Mouse (Mus musculus) hematopoietic stem cell, adult 5-6 weeks (primary cell): ENCODE data around the gene Rab21. TPM values are rescaled to one million over a fixed set of nuclear protein-coding genes. Genes with fewer than 3 reads are reported as not detected.
A peak's percentile ranks its signal among the peaks of the same experiment; 100 is the strongest.

Source experiments
- ATAC-seq, 2 experiments: fragments of 125-278 bp in 1 of 2; replicated peaks in 1 of 2; 2 replicates each; pipeline ENCODE4 v1.8.0; 2016 to 2017; ENCODE audit warnings: inconsistent platforms in 2 of 2, mild to moderate bottlenecking in 2 of 2, moderate number of reproducible peaks in 2 of 2, low read depth in 1 of 2, moderate TSS enrichment in 1 of 2; ENCODE audit not compliant: low FRiP score in 2 of 2, poor library complexity in 2 of 2, severe bottlenecking in 2 of 2, insufficient read depth in 1 of 2, low TSS enrichment in 1 of 2
- total RNA-seq: library from RNA; stranded (forward); fragments of 172-1452, 232-1000 nt; gene quantifications from 2 replicates; pipeline ENCODE4 v1.2.3, GENCODE M21; 2017

The Rab21 gene
- total RNA-seq, 1 experiment from 2014 or later, result 56.3 TPM

DNA sequence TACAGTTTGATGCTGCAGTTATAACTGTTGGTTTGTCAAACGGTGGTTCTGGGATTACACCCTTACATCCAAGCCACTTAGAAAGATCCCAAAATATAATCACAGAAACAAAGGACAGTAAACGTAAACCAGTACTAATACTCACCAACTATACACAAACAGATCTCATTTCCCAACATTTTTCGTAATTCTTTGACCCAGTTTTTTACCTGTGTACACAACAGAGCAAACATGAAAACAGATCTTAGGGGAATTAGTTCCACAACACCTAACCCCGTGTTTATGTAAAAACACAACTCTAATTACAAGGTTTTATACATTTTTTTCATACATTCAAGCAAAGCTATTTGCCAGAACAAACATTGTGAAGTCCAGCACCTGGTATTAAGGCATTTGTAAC, 16.7 kb downstream of the Rab21 start:
- no peak for ATAC-seq

DNA sequence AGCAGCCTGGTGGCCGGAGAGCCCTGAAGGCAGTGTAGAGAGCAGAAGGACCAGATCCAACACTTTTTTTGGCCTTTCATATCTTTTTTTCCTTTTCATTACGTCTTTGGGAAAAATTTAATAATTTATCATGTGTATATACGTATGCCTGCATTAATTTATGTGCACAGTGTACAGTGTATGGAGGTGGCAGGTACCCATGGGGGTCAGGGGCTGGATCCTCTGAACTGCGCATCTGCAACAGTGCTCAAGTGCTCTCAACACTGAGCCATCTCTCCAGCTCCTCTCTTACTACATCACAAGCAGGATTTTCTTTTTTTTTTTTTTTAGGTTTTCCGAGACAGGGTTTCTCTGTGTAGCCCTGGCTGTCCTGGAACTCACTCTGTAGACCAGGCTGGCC, 17.8 kb downstream of the Rab21 start:
- ATAC-seq, result no peak

DNA sequence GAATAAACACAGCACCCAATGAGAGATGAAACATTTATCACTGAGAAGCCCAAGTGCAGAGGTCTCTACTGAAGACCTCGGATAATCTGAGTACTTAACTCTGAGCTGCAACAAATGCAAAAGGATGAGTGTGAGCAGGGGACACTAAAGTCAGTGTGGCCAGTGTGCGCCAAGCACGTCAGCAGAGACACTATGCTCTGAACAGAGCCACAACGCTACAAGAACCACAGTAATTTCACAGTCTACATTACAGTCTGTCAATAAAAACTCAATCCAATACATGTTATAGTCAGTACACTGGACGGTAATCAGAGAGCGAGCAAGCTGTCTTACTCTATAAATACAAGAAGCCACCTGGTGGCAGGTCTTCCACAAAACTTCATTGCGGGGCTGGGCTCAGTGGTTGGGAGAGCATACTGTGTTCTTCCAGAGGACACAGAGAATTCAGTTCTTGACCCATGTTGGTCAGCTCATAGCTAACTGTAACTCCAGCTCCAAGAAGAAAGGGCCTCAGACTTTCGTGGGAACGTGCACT, 18.9 kb downstream of the Rab21 start:
- no peak for ATAC-seq

DNA sequence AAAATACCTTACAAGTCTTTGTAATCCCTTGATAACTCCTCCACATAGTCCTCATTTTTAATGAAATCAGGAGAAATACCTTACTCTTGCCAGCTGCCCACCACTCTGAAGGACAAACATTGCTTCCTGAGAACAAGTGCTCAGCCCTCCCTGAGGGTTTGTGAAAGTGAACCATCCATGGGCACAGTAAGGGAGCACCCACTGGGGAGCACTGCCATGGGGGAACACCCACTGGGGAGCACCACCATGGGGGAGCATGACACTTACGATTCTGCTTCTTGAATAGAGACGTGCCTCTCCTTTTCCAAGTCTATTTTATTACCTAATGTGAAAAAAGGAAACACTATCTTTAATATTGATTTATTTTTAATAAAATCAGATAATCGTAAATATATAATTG, 20.2 kb downstream of the Rab21 start:
- ATAC-seq, result no peak

DNA sequence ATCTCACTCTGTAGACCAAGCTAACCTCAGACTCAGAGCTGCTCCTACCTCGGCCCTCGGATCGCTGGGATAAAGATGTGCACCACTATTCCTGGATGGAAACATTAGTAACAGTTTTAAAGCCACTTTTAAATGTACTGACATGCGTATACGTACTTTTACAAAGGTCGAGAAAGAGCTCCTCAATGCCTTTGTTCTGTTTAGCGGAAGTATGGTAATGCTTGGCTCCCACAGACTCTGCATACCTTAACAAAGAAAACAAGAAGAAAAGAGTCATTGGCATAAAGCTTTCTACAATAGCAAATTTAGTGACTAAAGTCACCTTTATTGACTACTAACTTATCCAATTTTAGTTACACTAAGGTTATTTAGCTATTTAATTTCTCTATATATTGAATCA, 20.7 kb downstream of the Rab21 start:
- no peak for ATAC-seq

DNA sequence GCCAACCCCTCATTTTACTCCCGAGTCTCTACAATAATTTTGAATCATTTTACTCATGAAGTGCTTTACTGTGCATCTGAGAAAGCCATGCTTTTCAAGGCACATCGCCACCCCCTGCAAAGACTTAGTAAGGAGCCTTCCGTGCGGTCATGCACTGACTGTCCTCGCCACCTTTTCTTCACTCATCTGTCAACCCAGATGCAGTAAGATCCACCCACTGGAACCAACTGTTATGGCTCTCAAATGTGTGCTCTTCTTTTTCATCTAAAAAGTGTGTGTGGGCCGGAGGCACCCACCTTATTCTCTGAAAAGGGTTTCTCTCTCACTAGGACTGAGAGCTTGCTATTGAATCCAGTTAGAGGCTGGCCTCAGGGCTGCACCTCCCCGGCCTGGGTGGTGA, 21.4 kb downstream of the Rab21 start:
- no peak for ATAC-seq

DNA sequence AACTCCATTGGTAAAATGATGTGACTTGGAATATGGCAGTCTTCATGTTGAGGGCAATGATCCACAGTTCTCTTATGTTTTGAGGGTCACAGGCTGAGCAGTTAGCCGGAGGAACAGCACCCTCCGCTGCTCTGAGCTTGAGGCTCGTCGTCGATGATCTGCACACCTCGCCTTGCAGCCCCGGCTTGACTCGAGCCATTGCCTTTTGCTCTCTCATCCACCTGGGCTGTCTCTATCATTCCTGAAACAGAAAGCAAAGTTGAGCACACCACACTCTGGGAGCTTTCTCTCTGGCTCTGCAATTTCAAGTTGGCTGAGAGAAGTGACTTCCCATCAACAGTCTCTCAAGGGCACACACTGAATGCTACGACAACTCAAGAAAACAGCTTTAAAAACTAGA, 24.7 kb downstream of the Rab21 start:
- no peak for ATAC-seq

DNA sequence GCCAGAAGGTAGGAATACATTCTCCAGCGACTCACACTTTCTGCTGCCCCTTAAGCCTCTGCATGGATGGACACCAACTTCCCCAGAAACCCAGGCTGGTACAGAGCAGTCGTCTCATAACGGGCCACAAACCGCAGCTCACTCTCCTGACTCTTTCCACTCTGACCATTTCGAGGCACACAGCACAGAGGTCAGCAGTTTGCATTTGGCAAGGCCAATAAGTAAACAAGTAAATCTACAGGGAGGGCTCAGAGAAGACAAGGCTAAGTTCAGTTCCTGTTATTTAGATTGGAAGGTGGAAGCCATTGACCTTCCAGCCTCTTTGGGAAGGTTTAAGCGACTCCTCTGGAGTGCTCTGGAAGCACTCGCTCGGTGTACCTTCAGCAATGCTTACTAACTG, 26.5 kb downstream of the Rab21 start:
- no peak for ATAC-seq

DNA sequence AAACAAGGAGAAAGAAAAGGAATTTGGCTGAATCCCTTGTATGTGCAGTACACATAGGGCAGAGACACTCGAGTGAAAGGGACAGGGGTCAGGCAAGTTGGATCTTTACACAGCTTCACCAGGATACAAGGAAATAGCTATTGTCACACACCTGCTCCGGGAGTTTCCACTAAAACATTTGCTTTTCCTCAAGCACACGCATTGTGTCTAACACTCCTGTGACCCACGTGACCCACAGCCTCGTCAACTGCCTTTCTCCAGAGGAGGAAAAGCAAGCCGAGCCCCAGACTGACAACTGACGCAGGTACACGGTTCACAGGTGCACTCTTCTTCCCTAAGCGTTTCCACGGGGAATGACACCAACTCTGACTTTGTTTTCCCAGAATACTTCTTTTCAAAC, 31.2 kb downstream of the Rab21 start:
- ATAC-seq, result no peak

DNA sequence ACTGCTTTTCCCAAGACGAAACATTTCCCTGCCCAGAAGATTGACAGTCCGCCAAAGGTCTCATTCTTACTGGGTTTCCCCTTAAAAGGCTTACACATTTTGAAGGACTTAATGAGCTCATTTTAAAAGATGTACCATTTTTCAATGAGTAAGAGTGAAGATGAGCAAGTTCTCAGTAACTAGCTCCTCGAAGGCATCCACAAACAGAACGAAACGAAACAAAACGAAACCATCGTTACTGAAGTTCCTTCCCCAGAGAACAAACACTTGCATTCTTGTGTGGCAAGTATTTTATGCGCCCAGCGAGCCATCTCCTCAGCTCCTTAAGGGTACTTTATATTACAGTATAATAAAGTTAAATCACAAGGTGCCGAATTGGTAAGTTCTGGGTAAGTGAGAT, 34.0 kb downstream of the Rab21 start:
- no peak for ATAC-seq

DNA sequence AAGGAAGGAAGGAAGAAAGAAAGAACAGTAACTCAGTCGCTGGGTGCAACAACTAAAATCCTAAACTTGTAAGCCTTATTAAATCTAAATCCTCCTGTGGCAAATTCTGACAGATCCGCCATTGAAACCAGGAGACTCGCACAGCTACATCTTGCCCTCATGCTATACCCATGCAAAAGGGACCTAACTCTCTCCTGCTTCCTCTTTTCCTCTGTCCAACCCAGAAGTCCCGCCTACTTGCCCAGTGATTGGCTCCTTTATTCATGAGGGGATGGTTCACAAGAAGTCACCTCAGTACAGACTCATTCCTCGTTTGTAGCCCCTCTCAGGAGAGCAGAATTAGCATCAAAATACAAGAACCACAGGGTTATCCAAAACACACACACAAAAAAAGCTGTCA, 43.7 kb downstream of the Rab21 start:
- no peak for ATAC-seq

DNA sequence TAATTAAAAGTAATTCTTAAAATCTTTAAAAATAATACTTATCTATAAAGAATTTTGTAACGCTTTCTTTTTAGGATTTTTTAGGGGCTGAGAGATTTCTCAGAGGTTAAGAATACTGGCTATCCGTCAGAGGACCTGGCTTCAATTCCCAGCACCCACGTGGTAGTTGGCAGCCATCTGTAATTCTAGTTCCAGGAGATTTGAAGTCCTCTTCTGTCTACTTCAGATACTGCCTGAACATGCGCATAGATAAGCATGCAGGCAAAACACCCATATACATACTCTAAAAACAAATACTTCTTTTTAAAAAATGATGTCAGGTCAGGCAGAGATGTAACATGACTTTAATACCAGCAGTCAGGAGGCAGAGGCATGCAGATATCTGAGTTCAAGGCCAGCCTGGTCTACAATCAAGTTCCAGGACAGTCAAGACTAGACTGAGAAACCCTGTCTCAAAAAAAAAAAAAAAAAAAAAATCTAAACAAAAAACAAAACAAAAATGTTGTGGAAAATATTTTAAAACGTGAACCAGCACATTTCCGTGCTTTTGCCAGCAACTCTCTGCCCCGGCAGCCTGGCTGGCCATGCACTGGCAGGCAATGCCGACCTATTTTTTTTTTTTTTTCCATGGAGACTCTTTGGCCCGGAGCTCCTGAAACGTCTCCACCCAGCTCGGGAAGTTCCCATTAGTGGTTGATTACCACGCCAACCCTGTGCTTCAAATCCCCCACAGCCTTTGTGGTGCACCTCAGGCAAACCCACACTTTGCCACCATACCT, 44.6 kb downstream of the Rab21 start:
- ATAC-seq, result no peak

DNA sequence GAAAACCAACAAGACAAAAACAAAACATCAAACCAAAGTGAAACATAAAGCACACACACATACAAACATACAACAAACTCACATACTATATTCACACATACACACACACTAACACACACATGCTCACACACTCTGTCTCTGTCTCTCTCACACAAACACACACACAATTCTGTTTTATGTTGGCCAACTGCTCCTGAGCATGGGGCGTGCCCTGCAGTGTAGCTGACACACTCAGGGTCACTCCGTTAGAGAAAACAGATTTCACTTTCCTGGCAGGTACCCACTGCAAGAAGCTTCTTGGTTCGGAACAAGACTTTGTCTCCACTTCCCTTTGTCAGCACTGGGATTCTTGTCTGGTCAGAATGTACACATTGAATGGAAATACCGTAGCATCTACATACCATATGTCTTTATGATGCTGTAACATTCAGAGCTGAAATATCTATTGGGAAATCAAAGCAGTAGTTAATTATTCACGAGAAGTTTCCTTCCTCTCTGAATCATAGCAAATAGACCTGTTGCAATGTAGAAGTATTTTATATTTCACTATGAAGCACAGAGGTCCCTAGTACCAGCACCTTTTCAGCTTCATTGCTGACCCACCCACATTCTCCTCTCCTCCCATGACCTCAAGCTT, 52.4 kb downstream of the Rab21 start:
- ATAC-seq, result no peak

DNA sequence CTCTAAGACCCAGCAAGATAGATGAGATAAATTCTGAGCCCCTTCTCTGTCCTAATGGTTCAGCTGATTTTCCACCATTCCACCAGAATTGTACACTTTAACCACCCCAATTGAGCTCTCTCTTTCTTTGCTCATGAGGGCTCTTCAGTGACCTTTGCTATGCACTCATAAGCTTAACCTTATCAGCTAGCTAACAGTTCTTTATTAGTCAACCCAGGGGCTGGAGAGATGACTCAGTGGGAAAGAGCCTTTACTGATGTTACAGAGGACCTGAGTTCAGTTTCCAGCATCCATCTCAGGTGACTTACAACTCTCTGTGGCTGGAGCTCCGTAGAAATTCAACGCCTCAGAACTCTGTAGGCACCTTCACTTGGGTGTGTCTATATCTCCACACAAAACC, 53.1 kb downstream of the Rab21 start:
- ATAC-seq, result no peak

DNA sequence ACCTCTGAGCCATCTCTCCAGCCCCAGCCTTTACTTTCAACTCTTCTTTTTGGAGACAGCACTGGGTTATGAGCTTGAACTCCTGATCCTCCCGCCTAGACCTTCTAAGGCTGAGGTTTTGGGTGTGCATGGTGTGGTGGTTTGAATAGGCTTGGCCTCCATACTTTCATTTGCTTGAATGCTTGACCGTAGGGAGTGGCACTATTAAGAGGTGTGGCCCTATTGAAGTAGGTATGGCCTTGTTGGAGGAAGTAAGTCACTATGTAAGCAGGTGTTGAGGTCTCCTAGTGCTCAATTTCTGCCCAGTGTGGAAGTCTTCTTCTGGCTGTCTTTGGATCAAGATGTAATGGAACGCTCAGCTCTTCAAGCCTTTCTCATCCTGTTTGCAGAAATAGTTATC, 54.0 kb downstream of the Rab21 start:
- no peak for ATAC-seq

DNA sequence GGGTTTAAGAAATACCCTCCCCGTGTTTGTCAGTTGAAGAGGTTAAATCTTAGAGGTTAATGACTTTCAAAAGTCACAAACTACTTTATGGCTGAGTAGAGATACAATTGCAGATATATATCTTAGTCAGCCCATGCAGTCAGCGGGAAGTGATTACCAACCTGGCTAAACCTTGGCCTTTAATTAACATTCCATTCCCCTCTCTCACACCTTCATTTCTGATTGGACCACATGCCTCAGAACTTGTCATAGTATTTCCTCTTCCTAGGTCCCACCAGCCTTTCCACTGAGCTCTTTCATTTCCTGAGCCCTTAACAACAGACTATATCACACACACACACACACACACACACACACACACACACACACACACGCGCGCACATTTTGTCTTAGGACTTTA, 59.2 kb downstream of the Rab21 start:
- ATAC-seq, result no peak

DNA sequence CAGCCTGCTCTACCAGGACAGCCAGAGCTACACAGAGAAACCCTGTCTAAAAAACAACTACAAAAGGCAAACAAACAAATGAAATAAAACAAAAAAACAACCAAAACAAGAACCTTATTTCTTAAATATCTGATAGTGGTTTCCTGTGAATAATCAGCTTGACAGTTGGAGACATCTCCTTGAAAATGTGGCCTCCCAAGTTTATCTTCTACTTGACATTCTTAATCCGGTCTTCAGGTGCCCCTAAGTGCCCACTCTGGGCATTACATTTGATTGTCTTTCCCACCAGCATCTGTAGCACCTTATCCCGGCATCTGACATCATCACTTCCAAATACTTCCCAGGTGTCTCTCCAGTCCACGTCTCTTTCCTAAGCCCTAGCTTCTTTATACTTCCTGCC, 61.9 kb downstream of the Rab21 start:
- no peak for ATAC-seq

DNA sequence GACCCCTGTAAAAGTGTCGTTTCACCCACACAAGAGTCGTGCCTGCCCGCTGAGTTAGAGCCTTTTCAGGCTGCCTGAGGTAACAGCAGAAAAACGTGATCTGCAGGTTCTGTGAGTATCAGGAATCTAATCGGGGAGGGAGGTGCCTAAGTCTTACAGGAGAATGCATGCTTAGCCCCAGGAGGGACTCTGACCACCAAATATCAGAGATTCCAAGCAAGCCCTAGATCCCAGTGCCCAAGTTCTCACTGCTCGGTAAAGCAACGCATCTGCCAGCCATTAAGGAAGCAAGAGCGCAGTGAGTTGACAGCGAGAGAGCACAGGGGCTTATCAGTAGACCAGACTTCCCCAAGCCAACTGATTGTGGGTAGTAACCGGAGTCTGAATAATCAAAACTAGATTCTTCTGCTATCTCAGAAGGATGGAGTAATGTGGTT, 63.1 kb downstream of the Rab21 start:
- ATAC-seq, result peak; percentile 65 to 71
